Mouse (Mus musculus) embryo, embryonic 11.5 days (tissue): ENCODE measurements around the gene Ccl12.

Source experiments
- DNase-seq: peaks from one replicate; pipeline ENCODE4 v3.0.0-alpha.2; 2012; ENCODE audit warnings: low read depth, low spot score

The Ccl12 gene

DNA sequence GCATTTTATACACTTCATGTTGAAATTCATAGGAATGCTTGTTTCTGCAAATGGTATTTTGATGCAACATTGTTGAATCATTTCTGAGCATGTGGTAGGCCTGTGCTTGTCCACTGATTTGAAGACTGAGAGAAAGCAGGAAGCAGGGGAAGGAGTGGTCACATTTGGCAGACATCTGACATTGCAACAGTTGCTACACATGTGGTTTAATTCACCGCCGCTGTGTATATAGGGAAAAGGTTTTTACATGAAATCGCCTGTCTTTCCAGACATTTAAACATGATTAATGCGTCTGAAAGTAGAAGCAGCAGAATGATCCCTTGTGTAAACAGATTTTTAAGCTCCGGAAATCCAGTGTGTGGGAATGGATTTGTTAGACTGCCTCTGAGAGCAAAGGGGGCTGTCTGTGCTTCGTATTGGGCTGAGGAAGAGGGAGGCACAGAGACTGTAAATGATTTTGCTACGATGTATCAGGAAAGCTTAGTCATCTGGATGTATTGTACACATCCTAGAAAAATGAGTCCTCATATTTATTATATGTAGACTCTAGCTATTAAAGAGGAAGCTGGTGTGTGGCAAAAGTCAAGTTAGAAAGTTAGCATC lies 37.9 kb downstream of the Ccl12 start:
- DNase-seq: peak; percentile 47
